Mouse (Mus musculus): ENCODE data around the gene 4930524J08Rik. TPM values are rescaled to one million over a fixed set of nuclear protein-coding genes. Genes with fewer than 3 reads are reported as not detected.

Gene 4930524J08Rik
- polyA plus RNA-seq (2021): 1.6 TPM

DNA sequence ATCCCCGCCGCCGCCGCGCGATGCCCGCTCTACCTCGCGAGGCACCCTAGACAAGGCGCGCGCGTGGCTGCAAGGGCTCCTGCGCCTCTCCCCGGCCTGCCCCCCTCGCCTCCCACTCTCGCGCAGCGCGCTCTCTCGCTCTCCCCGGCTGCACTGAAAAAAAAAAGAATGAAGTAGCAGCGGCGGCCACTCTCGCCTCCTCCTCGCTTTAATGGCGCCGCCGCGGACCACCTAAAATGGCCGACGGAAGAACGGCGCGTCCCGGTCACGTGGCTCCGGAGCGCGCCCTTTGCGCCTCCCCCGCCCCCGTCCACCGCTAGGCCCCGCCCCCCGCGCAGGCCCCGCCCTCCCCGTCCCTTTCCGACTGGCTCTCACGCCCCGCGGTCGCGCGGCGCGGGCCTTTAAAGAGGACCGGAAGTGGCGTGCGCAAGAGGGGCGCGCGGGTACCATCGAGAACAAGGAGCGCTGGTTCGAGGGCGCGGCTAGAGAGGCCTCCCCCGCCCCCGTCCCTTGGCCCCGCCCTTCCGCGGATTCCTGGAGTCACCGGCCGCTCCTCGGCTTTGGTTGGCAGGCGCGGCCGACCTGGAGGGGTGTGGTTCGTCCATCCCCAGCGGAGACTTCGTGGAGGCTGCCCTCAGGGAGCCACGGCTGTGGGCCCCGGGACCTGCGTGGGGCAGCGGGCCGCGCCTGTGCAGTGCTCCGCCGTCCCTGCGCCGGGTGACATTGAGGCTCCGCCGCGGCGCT, at the start of gene 4930524J08Rik, which contains the start of gene Hnrnpd:
Gene 4930524J08Rik, plus strand, starts transcription at position 363 of the 744 bp plus-strand sequence.
Gene Hnrnpd, minus strand, starts transcription at position 240 of the 744 bp plus-strand sequence.
- in situ Hi-C loops (cut with MboI; ENCODE audit: low pct_unique_long_range_greater_than_20kb): loop anchor here (10.0 kb wide), 1 partner anchor 56 kb away; the partner anchor contains the start of genes Enoph1 and Hnrnpdl
- TF ChIP-seq CTCF (IDR thresholded peaks at IDR 0.05): no peak
- H3K27me3 ChIP-seq: no peaks in the 10 kb centered on the region
- ChIA-PET CTCF (interaction anchor here (1.0 kb wide), 1 partner anchor 42 kb away, joined by 5 read pairs; no protein-coding TSS in a partner anchor), POLR2A (interaction anchor here (1.1 kb wide), 1 partner anchor 62 kb away, joined by 4 read pairs; the partner anchor contains the start of gene Enoph1)
- DNase-seq (ENCODE audit: low read depth, low spot score) (peak; percentile 77), ATAC-seq (peak; percentile 92)

DNA sequence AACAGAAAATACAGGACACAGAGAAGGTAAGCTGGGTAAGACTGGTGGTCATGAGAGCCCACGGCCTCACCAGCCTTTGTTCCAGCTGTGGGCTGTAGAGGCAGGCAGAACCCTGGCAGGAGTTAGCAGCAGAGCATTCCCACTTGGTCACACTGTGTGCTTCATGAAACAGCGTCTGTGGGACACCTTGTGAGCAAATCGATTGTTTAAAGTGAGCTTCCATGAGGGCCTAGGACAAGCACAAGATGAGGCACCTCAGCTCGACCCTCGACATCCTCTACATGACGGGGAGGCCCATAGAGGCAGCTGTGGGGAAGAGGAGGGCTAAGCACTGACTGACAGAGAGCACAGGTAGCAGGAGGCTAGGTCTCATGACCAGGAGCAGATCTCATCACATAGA, 47.0 kb upstream of the 4930524J08Rik start:
- no peak for ATAC-seq
- in situ Hi-C loops (cut with MboI; ENCODE audit: low pct_unique_long_range_greater_than_20kb): loop anchor here (5.0 kb wide), 1 partner anchor 105 kb away; the partner anchor contains the start of genes Enoph1 and Hnrnpdl

DNA sequence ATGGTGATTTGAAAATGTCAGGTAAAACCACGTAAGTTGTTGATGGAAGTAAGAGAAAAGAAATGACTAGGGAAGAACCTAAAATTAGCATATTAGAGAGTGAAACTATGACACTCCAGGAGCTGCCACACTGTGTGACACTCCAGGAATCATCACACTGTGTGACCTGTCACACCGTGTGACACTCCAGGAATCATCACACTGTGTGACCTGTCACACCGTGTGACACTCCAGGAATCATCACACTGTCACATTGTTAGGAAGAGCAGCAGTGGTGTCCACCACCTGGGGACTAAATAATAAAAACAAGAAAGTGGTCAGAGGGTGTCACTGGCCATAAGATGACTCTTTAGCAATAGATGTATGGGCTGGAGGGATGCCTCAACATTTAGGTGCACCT, 39.4 kb upstream of the 4930524J08Rik start:
- ATAC-seq: no peak
- DNase-seq (ENCODE audit: low read depth, low spot score): no peak
- no peak for TF ChIP-seq CTCF (IDR thresholded peaks at IDR 0.05)
- ChIA-PET POLR2A (no interaction called here), CTCF (interaction anchor here (1.4 kb wide), 1 partner anchor 9 kb away, joined by 4 read pairs; no protein-coding TSS in a partner anchor)
- no peaks in the 10 kb centered on the region for H3K27me3 ChIP-seq
- in situ Hi-C loops (cut with MboI; ENCODE audit: low pct_unique_long_range_greater_than_20kb): no loop called here

More for the DNA sequence above, 47.0 kb upstream of the 4930524J08Rik start:
- CTCF ChIA-PET: interaction anchor here (0.7 kb wide), 1 partner anchor 17 kb away, joined by 3 read pairs; no protein-coding TSS in a partner anchor
- peaks cover 5% of the 10 kb centered on the region for H3K27me3 ChIP-seq
- POLR2A ChIA-PET: no interaction called here
- no peak for TF ChIP-seq CTCF (IDR thresholded peaks at IDR 0.05)
- DNase-seq (ENCODE audit: low read depth, low spot score): no peak

DNA sequence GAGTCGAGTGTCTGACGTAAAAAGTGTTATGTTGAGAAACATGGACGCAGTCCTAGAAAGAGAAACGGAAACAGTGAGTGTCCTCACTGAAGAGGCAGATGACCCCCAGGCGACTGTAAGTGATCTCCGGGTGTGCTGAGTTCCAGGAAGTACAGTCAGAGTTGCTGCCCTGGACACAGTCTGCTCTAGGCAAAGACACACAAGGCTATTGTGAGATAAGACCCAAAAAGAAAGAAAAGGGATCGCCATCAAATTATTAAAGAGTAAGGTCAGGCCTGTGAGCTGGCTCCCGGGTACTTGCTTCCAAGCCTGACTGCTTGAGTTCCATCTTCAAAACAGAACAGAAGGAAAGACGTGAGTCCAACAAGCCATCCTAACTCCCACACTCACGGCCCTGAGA, 37.6 kb upstream of the 4930524J08Rik start:
- no peaks in the 10 kb centered on the region for H3K27me3 ChIP-seq
- no peak for TF ChIP-seq CTCF (IDR thresholded peaks at IDR 0.05)
- in situ Hi-C loops (cut with MboI; ENCODE audit: low pct_unique_long_range_greater_than_20kb): no loop called here
- CTCF ChIA-PET: no interaction called here
- no peak for DNase-seq (ENCODE audit: low read depth, low spot score)
- ATAC-seq: no peak
- POLR2A ChIA-PET: no interaction called here

DNA sequence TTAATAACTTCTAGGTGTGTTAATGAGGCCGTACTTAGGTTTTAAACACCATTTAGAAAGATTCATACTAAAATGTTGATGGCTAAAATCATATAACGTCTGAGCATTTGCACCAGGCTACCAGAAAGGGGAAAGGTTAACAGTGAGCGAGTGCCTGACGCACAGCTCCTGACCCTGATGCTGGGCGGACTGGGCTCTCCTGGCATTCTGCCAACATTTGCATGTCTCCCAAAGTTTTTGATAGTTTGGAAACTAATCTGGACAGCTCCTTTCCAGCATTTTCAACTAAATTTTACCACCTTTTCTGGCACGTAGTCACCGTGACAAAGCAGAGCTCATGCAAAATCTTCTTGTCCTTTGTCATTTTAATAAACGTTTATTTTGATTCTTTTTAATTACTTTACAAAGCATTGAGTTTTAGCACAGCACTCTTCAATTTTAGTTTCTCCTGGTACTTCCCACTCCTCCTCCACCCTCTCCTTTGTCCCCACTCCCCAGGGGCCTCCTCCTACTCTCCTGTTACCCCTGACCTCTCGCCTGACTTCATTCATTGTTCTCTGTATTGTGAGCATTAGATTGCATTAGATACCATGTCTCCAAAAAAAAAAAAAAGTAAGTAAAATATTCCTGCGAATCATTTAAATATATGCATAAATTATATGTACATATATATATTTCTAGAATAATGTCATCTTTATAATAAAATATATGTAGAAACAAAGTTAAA, 36.9 kb upstream of the 4930524J08Rik start:
- ATAC-seq (no peak), DNase-seq (ENCODE audit: low read depth, low spot score) (no peak)
- no peak for TF ChIP-seq CTCF (IDR thresholded peaks at IDR 0.05)
- CTCF ChIA-PET: no interaction called here
- H3K27me3 ChIP-seq: no peaks in the 10 kb centered on the region
- in situ Hi-C loops (cut with MboI; ENCODE audit: low pct_unique_long_range_greater_than_20kb): no loop called here
- POLR2A ChIA-PET: no interaction called here

DNA sequence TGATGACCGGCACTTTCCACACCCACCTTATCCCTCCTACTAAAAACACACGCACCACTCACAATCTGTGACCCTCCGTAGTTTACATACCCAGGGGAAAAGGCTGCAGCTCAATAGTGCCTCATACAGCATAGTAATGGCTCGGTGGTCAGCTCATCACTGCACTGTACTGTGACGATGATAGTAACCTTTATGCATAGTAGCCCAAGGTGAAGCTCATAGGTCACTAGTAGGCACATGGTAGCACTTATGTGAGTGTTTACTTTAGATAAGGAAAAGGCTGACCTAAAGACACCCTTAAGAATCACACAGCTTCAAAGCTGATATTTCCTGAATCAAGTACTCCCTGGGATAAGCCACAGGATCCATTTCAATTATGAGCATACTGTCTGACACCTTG, 26.3 kb upstream of the 4930524J08Rik start:
- ATAC-seq (no peak), DNase-seq (ENCODE audit: low read depth, low spot score) (no peak)
- CTCF ChIA-PET: interaction anchor here (1.0 to 2.2 kb wide), 4 partner anchors 12 to 109 kb away, joined by 3 to 6 read pairs (median 4); no protein-coding TSS in a partner anchor
- no peak for TF ChIP-seq CTCF (IDR thresholded peaks at IDR 0.05)
- in situ Hi-C loops (cut with MboI; ENCODE audit: low pct_unique_long_range_greater_than_20kb): no loop called here
- POLR2A ChIA-PET: no interaction called here
- H3K27me3 ChIP-seq: no peaks in the 10 kb centered on the region

DNA sequence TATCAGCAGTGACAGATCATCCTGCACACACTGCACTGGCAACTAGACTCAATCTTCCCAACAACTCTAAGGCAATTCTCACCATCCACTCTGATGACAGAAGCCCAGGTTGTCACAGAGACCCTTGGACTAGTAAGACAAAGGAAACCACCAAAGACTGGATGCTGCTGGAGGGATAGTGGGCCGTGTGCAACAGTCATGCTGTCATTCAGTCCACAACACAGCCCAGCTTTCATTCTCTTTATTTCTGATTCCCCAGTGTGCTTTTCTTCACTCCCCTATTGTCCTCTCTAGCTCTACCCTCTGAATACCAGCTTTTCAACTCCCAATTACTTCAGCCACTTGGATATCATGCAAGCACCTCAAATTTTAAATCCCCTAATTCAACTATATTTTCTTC, 25.0 kb upstream of the 4930524J08Rik start:
- TF ChIP-seq CTCF (IDR thresholded peaks at IDR 0.05): no peak
- in situ Hi-C loops (cut with MboI; ENCODE audit: low pct_unique_long_range_greater_than_20kb): no loop called here
- ATAC-seq (no peak), DNase-seq (ENCODE audit: low read depth, low spot score) (no peak)
- ChIA-PET CTCF (no interaction called here), POLR2A (no interaction called here)
- H3K27me3 ChIP-seq: no peaks in the 10 kb centered on the region

DNA sequence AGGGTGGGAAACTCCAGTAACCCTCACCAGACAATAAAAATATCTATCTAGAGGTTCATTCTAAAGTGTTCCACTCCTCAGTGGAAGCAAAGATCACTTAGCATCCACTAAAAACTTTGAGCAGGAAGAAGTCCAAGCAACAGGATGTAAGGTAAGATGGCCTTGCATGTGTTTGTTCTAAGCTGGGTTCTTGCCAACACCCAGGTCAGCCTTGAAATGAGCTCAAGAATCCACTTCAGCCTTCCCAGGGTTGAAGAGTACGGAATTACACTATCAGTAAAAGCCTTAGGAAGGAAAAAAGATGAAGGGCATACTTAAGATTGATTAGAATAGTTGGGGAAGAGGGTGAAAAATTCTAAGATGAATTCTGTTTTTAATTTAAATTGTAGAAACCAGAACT, 20.2 kb upstream of the 4930524J08Rik start:
- no peak for DNase-seq (ENCODE audit: low read depth, low spot score)
- no peak for ATAC-seq
- CTCF ChIA-PET: no interaction called here
- in situ Hi-C loops (cut with MboI; ENCODE audit: low pct_unique_long_range_greater_than_20kb): no loop called here
- POLR2A ChIA-PET: no interaction called here
- H3K27me3 ChIP-seq: no peaks in the 10 kb centered on the region
- TF ChIP-seq CTCF (IDR thresholded peaks at IDR 0.05): no peak

DNA sequence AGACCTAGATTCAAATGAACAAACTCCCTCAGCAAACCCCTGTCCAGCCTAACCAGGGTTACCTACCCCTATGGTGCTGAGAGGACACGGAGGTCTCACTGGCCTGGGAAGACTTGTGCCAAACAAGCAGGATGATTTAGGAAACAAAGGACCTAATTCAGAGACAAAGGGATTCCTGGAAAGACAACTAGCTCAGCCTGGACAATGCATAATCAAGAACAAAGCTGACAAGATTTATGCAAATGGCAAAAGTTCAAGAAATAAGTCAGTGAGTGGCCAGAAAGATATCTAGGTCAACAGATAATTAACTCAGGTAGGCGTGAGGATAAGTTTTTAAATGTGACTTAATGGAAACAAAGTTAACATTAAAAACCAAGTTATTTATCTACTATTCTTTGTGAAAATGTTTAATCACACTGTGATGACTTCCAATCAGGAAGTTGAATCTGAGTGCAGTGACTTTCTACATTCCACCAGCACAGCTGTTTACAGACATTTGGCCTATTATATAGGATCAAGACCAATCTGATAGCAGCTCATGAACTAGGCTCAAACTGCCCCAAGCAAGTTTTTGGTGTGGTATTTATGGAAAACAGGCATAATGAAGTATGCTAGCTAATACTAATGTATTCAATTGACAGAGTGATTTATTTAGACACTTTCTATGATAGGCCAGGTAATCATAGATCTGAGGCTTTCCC, 19.5 kb upstream of the 4930524J08Rik start:
- in situ Hi-C loops (cut with MboI; ENCODE audit: low pct_unique_long_range_greater_than_20kb): no loop called here
- ATAC-seq (no peak), DNase-seq (ENCODE audit: low read depth, low spot score) (no peak)
- TF ChIP-seq CTCF (IDR thresholded peaks at IDR 0.05): no peak
- ChIA-PET POLR2A (no interaction called here), CTCF (no interaction called here)
- no peaks in the 10 kb centered on the region for H3K27me3 ChIP-seq

DNA sequence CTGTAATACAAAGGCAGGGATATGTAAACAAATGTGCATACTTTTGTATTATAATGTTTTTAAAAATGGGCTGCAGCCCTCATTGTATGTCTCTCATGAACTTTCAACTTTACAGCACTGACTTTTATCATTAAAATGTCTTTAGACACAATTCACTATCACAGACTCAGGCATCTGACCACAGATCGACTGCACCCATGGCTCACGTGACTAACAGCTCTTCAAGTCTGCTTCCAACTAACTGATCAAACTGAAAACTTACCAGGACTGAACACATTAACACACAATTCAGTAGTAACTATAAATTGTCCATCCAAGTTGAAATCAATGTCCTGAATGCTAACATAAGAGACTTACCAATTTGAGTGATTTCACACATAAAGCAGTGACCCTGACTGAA, 18.9 kb upstream of the 4930524J08Rik start:
- CTCF ChIA-PET: no interaction called here
- POLR2A ChIA-PET: no interaction called here
- DNase-seq (ENCODE audit: low read depth, low spot score) (no peak), ATAC-seq (no peak)
- no peak for TF ChIP-seq CTCF (IDR thresholded peaks at IDR 0.05)
- in situ Hi-C loops (cut with MboI; ENCODE audit: low pct_unique_long_range_greater_than_20kb): no loop called here
- H3K27me3 ChIP-seq: no peaks in the 10 kb centered on the region

Data from Patski (cell line).